Mouse (Mus musculus): ENCODE results near the gene Sik2.

The Sik2 gene

GRCm38 (mm10) chr9:50918131-50918530, 90.7 kb downstream of the Sik2 start:
- no peak for DNase-seq (ENCODE audit: low spot score)

- no peak for DNase-seq (ENCODE audit: low spot score)
Observed at GRCm38 (mm10) chr9:50911861-50912515, 96.9 kb downstream of the Sik2 start.

GRCm38 (mm10) chr9:50905321-50905720, 103.6 kb downstream of the Sik2 start:
- DNase-seq (ENCODE audit: low spot score): no peak

GRCm38 (mm10) chr9:50904196-50904847, 104.6 kb downstream of the Sik2 start:
- no peak for DNase-seq (ENCODE audit: low spot score)

DNA sequence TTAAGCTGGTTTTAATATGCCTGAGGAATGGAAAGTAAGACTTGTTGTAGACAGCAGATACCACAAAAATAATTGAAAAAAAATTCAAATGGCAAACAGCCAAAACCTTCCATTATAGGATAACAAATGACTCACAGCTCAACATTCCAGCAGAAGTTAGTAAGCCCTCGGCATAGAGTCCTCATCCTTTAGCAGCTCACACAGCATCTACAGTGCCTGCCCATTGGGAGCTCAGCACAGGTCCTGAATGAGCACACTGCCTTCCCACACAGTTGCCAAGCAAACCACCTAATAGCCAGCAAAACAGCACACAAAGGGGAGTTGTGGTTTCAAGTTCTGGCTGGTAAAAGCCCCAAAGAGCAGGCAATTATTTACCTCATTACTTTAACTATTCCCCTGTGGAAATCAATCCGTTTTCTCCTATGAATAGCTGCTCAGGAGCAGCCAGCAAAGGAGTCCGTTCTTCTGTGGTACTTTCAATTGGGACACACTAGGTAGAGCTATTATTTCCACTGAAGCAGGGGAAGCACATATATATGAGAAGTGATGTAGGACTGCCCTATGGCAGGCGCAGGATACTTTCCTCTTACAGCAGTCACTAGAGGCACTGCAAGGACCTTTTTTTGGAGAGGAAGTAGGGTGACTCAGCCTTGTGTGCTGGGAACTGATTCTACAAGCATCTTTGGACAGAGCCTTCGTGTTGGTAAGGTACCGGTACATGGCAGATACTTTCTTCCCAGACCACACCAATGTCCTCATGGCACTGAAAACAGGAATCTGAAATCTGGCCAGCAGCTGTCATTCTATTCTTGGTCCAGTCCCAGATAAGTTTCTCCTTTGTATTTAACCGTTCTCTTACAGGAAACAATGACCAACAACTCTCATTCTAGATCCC, 108.6 kb downstream of the Sik2 start:
- DNase-seq (ENCODE audit: low spot score): no peak

- DNase-seq (ENCODE audit: low spot score): no peak
Observed at GRCm38 (mm10) chr9:50893665-50894064, 115.2 kb downstream of the Sik2 start.

- DNase-seq (ENCODE audit: low spot score): no peak
Observed at GRCm38 (mm10) chr9:50890494-50891090, 118.3 kb downstream of the Sik2 start.

- no peak for DNase-seq (ENCODE audit: low spot score)
Observed at GRCm38 (mm10) chr9:50889964-50890363, 118.9 kb downstream of the Sik2 start.

DNA sequence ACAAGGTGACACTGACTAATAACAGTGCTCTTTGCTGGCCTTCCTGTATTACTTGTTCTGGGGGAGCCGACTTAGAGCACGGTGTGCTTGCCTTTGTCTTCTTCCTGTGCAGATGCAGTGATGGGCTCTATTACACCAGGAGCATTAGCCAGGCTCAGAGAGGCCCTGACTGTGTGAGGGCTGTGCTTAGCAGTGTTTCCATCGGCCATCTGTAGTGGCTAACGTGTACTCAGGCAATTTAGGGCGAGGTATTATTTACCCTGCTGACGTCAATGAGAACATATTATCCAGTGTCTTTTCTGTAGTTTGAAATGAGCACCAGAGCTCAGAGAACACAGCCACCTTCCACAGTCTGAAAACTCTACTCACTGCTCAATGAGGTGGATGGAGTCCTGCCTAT, 119.7 kb downstream of the Sik2 start:
- no peak for DNase-seq (ENCODE audit: low spot score)

- DNase-seq (ENCODE audit: low spot score): no peak
Observed at GRCm38 (mm10) chr9:50887351-50887750, 121.5 kb downstream of the Sik2 start.

DNA sequence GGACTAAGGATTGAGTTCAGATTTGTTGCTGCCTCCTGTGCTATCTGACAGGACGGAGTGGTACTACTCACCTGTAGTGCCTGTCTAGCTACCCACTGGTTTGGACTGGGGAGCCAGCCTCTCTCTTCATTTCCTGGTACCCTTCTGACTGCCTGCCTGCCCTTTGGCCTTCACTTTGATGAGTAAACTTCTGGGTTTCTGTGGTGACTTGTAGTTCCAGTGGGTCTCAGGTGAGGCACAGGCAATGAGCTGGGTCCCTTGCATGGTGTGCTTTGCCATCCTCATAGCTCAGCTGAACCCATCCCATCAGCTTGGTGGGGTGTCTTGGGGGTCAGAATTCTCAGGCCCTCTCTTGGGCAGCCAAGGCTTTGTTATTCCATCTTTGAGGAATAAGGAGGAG, 122.0 kb downstream of the Sik2 start:
- no peak for DNase-seq (ENCODE audit: low spot score)

DNA sequence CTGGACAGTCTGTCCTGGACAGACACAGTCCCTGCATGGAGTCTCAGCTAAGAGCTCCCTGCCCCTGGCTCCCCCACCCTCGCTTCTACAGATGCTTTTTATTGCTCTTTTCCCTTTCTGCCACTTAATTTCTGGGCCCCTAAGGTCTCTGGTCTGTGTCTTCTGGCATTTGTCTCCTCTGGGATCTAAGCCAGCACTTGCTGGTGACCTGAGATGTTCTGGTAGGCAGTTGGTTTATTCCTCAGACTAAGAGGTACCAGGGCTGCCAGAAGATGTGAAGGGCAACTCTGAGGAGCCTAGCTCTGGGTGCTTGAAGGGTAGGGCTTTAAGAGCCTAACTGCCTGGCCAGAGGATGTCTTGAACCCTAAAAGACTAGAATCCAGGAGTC, 123.3 kb downstream of the Sik2 start:
- no peak for DNase-seq (ENCODE audit: low spot score)

DNA sequence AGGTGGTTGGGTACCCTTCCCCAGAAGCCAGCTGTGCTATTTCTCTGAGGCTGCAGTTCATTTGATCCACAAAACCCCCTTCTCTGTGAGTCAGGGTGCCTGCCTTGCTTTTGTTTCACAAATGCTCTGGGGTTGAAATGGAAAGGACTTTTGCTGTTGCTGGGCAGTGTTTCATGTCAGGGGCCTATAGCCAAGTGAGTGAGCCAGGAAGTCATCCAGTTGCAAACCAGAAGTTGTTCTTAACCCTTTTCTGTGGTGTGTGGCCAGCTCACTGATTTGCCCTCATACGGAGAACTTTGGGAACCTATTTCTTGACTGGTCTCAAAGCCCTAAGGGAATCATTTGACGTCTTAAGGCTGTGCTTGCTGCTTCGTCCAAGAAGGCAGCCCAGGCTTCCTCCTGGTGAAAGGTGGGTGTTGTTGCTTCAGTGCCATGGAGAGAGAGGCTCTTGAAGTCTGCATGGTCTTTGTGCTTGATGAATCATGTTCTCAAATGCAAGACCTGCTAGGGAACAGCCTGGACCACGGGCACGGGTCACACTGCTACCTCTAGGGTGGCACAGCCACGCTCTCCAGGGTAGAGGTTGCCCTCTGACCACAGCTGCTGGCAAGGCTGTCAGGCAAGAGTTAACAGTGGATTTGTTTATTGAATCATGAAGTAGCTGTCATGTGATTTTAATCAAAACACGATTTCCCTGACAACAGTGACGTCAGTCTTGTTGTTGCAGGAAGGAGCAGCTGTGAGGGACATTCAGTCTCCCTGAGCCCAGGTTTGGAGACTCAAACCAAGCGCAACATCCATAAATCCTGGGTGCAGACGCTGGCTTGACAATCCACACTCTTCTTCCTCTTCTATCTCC, 123.9 kb downstream of the Sik2 start:
- DNase-seq (ENCODE audit: low spot score): no peak

- DNase-seq (ENCODE audit: low spot score): no peak
Observed at GRCm38 (mm10) chr9:50884093-50884492, 124.8 kb downstream of the Sik2 start.

- DNase-seq (ENCODE audit: low spot score): no peak
Observed at GRCm38 (mm10) chr9:50882183-50882582, 126.7 kb downstream of the Sik2 start.

- no peak for DNase-seq (ENCODE audit: low spot score)
Observed at GRCm38 (mm10) chr9:50877431-50877830, 131.4 kb downstream of the Sik2 start.

GRCm38 (mm10) chr9:50876287-50876686, 132.6 kb downstream of the Sik2 start:
- no peak for DNase-seq (ENCODE audit: low spot score)

DNA sequence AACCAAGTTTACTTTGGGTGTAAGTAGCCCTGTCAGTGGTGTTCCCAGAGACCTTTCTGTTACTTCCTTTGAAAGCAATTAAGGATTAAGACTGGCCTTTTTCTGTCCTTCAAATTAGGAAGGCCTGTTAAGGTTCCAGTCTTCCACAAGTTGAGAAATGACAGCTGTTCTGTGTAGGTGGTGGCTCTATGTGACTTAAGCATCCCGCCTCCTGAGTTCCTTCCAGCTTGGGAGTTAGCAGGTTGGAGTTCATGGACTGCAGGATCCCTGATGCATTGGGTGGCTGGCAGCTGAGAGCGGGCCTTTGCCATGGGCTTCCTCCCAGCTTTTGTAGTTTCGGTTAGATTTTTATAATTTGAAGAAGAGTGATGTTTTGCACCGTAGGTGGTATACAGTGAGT, 133.4 kb downstream of the Sik2 start:
- DNase-seq (ENCODE audit: low spot score): no peak

GRCm38 (mm10) chr9:50874031-50874430, 134.8 kb downstream of the Sik2 start:
- DNase-seq (ENCODE audit: low spot score): no peak

- no peak for DNase-seq (ENCODE audit: low spot score)
Observed at GRCm38 (mm10) chr9:50873210-50873609, 135.7 kb downstream of the Sik2 start.

DNA sequence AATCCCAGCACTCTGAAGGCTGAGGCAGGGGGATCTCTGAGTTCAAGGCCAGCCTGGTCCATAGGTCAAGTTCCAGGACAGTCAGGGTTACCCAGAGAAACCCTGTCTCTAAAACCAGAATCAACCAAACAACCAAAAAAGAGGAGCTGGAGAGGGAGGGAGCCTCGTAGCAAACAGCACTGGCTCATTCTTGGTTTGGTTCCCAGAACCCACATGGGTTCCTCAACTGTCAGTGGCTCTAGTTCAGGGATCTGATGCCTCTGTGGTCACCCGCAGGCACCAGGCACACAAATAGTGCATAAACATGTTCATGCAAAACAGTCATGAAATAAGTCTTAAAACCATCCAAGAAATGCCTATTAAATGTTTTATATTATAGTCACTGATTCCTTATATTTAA, 140.7 kb downstream of the Sik2 start:
- no peak for DNase-seq (ENCODE audit: low spot score)

GRCm38 (mm10) chr9:50867015-50867414, 141.9 kb downstream of the Sik2 start:
- DNase-seq (ENCODE audit: low spot score): no peak
